Mouse (Mus musculus): ENCODE data around the gene March10. TPM values are rescaled to one million over a fixed set of nuclear protein-coding genes. Genes with fewer than 3 reads are reported as not detected.

The March10 gene
- polyA plus RNA-seq, 1 experiment from 2014 or later: 0.15 TPM

- no peak overlapping the region for H3K27ac ChIP-seq
- WGBS: 56% methylated on average over 2 of the region's 2 CpGs
- ATAC-seq (ENCODE audit: borderline replicate concordance, extremely low read depth, low FRiP score, low TSS enrichment): no peak
Measured at GRCm38 (mm10) chr11:105482747-105483146, 26.2 kb upstream of the March10 start.

GRCm38 (mm10) chr11:105474746-105475145 is 18.2 kb upstream of the March10 start:
- H3K4me3 ChIP-seq: no peak overlapping the region
- no peak overlapping the region for H3K27ac ChIP-seq
- no peaks in the 10 kb centered on the region for H3K36me3 ChIP-seq
- H3K4me1 ChIP-seq: peaks cover 21% of the 10 kb centered on the region
- no peak overlapping the region for H3K9ac ChIP-seq
- no peak for ATAC-seq (ENCODE audit: borderline replicate concordance, extremely low read depth, low FRiP score, low TSS enrichment)
- 54% methylated on average over 2 of the region's 2 CpGs for WGBS
- H3K4me2 ChIP-seq: no peak overlapping the region
- H3K9me3 ChIP-seq: no peaks in the 10 kb centered on the region
- no peaks in the 10 kb centered on the region for H3K27me3 ChIP-seq

More at GRCm38 (mm10) chr11:105482747-105483146, 26.2 kb upstream of the March10 start:
- no peaks in the 10 kb centered on the region for H3K4me1 ChIP-seq
- H3K36me3 ChIP-seq: no peaks in the 10 kb centered on the region
- H3K9me3 ChIP-seq: no peaks in the 10 kb centered on the region
- no peaks in the 10 kb centered on the region for H3K27me3 ChIP-seq
- H3K4me3 ChIP-seq: no peak overlapping the region
- H3K9ac ChIP-seq: no peak overlapping the region
- H3K4me2 ChIP-seq: no peak overlapping the region

- peaks cover 25% of the 10 kb centered on the region for H3K4me1 ChIP-seq
- no peak overlapping the region for H3K9ac ChIP-seq
- no peak overlapping the region for H3K4me3 ChIP-seq
- ATAC-seq (ENCODE audit: borderline replicate concordance, extremely low read depth, low FRiP score, low TSS enrichment): no peak
- H3K27ac ChIP-seq: no peak overlapping the region
- no peak overlapping the region for H3K4me2 ChIP-seq
- 27% methylated on average over 6 of the region's 6 CpGs for WGBS
- H3K27me3 ChIP-seq: no peaks in the 10 kb centered on the region
- H3K36me3 ChIP-seq: no peaks in the 10 kb centered on the region
- no peaks in the 10 kb centered on the region for H3K9me3 ChIP-seq
Measured at GRCm38 (mm10) chr11:105474352-105474736, 17.8 kb upstream of the March10 start.

GRCm38 (mm10) chr11:105473716-105474351 is 17.3 kb upstream of the March10 start:
- ATAC-seq (ENCODE audit: borderline replicate concordance, extremely low read depth, low FRiP score, low TSS enrichment): peak; percentile 35; the same call in 1 of the 2 replicates
- Histone ChIP-seq H3K36me3 (no peaks in the 10 kb centered on the region), H3K9me3 (no peaks in the 10 kb centered on the region), H3K4me2 (no peak overlapping the region), H3K9ac (no peak overlapping the region), H3K4me3 (no peak overlapping the region), H3K27me3 (no peaks in the 10 kb centered on the region), H3K27ac (no peak overlapping the region), H3K4me1 (peaks cover 30% of the 10 kb centered on the region)
- 28% methylated on average over 5 of the region's 5 CpGs for WGBS

- Histone ChIP-seq H3K4me1 (peaks cover 33% of the 10 kb centered on the region), H3K27ac (no peak overlapping the region), H3K27me3 (no peaks in the 10 kb centered on the region), H3K9ac (no peak overlapping the region), H3K4me2 (no peak overlapping the region), H3K9me3 (no peaks in the 10 kb centered on the region), H3K36me3 (no peaks in the 10 kb centered on the region), H3K4me3 (no peak overlapping the region)
- ATAC-seq (ENCODE audit: borderline replicate concordance, extremely low read depth, low FRiP score, low TSS enrichment): no peak
- WGBS: 48% methylated on average over 4 of the region's 4 CpGs
Measured at GRCm38 (mm10) chr11:105472610-105473009, 16.1 kb upstream of the March10 start.

GRCm38 (mm10) chr11:105470896-105471295 is 14.4 kb upstream of the March10 start:
- Histone ChIP-seq H3K36me3 (no peaks in the 10 kb centered on the region), H3K27me3 (no peaks in the 10 kb centered on the region), H3K4me2 (no peak overlapping the region), H3K4me3 (no peak overlapping the region), H3K9ac (no peak overlapping the region), H3K4me1 (peaks cover 46% of the 10 kb centered on the region), H3K9me3 (no peaks in the 10 kb centered on the region), H3K27ac (no peak overlapping the region)
- 87% methylated on average over 4 of the region's 4 CpGs for WGBS
- no peak for ATAC-seq (ENCODE audit: borderline replicate concordance, extremely low read depth, low FRiP score, low TSS enrichment)

- 75% methylated on average over 4 of the region's 4 CpGs for WGBS
- H3K9me3 ChIP-seq: no peaks in the 10 kb centered on the region
- H3K4me2 ChIP-seq: no peak overlapping the region
- H3K9ac ChIP-seq: no peak overlapping the region
- no peak for ATAC-seq (ENCODE audit: borderline replicate concordance, extremely low read depth, low FRiP score, low TSS enrichment)
- H3K27ac ChIP-seq: no peak overlapping the region
- H3K4me3 ChIP-seq: no peak overlapping the region
- H3K4me1 ChIP-seq: peaks cover 41% of the 10 kb centered on the region
- H3K36me3 ChIP-seq: no peaks in the 10 kb centered on the region
- no peaks in the 10 kb centered on the region for H3K27me3 ChIP-seq
Measured at GRCm38 (mm10) chr11:105469561-105469960, 13.0 kb upstream of the March10 start.

GRCm38 (mm10) chr11:105469091-105469507 is 12.6 kb upstream of the March10 start:
- peaks cover 38% of the 10 kb centered on the region for H3K4me1 ChIP-seq
- H3K36me3 ChIP-seq: no peaks in the 10 kb centered on the region
- no peaks in the 10 kb centered on the region for H3K27me3 ChIP-seq
- H3K9ac ChIP-seq: no peak overlapping the region
- WGBS: 46% methylated on average over 8 of the region's 8 CpGs
- no peak overlapping the region for H3K4me3 ChIP-seq
- H3K4me2 ChIP-seq: no peak overlapping the region
- no peak for ATAC-seq (ENCODE audit: borderline replicate concordance, extremely low read depth, low FRiP score, low TSS enrichment)
- peak overlapping the region; percentile 17; the same call in 1 of the 2 replicates for H3K27ac ChIP-seq
- H3K9me3 ChIP-seq: no peaks in the 10 kb centered on the region

GRCm38 (mm10) chr11:105468436-105468835 is 11.9 kb upstream of the March10 start:
- no peak overlapping the region for H3K9ac ChIP-seq
- H3K4me3 ChIP-seq: no peak overlapping the region
- no peaks in the 10 kb centered on the region for H3K27me3 ChIP-seq
- H3K27ac ChIP-seq: 0 out of 2 replicates have a peak overlapping the region, but pooled peaks have one; percentile 17
- H3K4me2 ChIP-seq: no peak overlapping the region
- H3K4me1 ChIP-seq: peaks cover 31% of the 10 kb centered on the region
- 62% methylated on average over 5 of the region's 5 CpGs for WGBS
- ATAC-seq (ENCODE audit: borderline replicate concordance, extremely low read depth, low FRiP score, low TSS enrichment): no peak
- no peaks in the 10 kb centered on the region for H3K9me3 ChIP-seq
- H3K36me3 ChIP-seq: no peaks in the 10 kb centered on the region

GRCm38 (mm10) chr11:105467816-105468215 is 11.3 kb upstream of the March10 start:
- H3K4me2 ChIP-seq: no peak overlapping the region
- H3K4me1 ChIP-seq: peaks cover 28% of the 10 kb centered on the region
- 84% methylated on average over 3 of the region's 3 CpGs for WGBS
- no peaks in the 10 kb centered on the region for H3K27me3 ChIP-seq
- H3K9ac ChIP-seq: no peak overlapping the region
- no peak overlapping the region for H3K27ac ChIP-seq
- H3K36me3 ChIP-seq: no peaks in the 10 kb centered on the region
- ATAC-seq (ENCODE audit: borderline replicate concordance, extremely low read depth, low FRiP score, low TSS enrichment): no peak
- H3K4me3 ChIP-seq: no peak overlapping the region
- no peaks in the 10 kb centered on the region for H3K9me3 ChIP-seq

GRCm38 (mm10) chr11:105467266-105467665 is 10.7 kb upstream of the March10 start:
- Histone ChIP-seq H3K4me1 (peaks cover 28% of the 10 kb centered on the region), H3K36me3 (no peaks in the 10 kb centered on the region), H3K4me2 (no peak overlapping the region), H3K9ac (no peak overlapping the region), H3K27me3 (no peaks in the 10 kb centered on the region), H3K4me3 (no peak overlapping the region), H3K27ac (no peak overlapping the region), H3K9me3 (no peaks in the 10 kb centered on the region)
- WGBS: 23% methylated on average over 9 of the region's 9 CpGs
- ATAC-seq (ENCODE audit: borderline replicate concordance, extremely low read depth, low FRiP score, low TSS enrichment): no peak

GRCm38 (mm10) chr11:105466756-105467155 is 10.2 kb upstream of the March10 start:
- WGBS: 49% methylated on average over 4 of the region's 4 CpGs
- Histone ChIP-seq H3K4me1 (peaks cover 28% of the 10 kb centered on the region), H3K9me3 (no peaks in the 10 kb centered on the region), H3K36me3 (no peaks in the 10 kb centered on the region), H3K27ac (no peak overlapping the region), H3K4me2 (no peak overlapping the region), H3K9ac (no peak overlapping the region), H3K27me3 (no peaks in the 10 kb centered on the region), H3K4me3 (no peak overlapping the region)
- no peak for ATAC-seq (ENCODE audit: borderline replicate concordance, extremely low read depth, low FRiP score, low TSS enrichment)

All from lung, embryonic 15.5 days (tissue).